Mouse (Mus musculus): Measurements from ENCODE around the gene Ggt1. TPM values are rescaled to one million over a fixed set of nuclear protein-coding genes. Genes with fewer than 3 reads are reported as not detected.

The Ggt1 gene
- polyA plus RNA-seq, 1 experiment from 2014 or later, result 1.8 TPM

Other genes starting within 250 kb of the Ggt1 start
- 3.5 and 4.1 TPM in 2 replicates for gene Adora2a, start 244.7 kb upstream of the Ggt1 start, polyA plus RNA-seq (2016; fragmentation: Nextera tagmentation; extraction: Ambion mirVana)
- gene Upb1, start 160.5 kb upstream of the Ggt1 start, polyA plus RNA-seq (2016; fragmentation: Nextera tagmentation; extraction: Ambion mirVana), result 0.10 TPM in 1 of 2 replicates, not detected in the other
- gene Snrpd3, start 44.1 kb upstream of the Ggt1 start, polyA plus RNA-seq (2016; fragmentation: Nextera tagmentation; extraction: Ambion mirVana), result 150 and 171 TPM in 2 replicates
- 25.0 and 25.1 TPM in 2 replicates for gene Gucd1, start 43.6 kb upstream of the Ggt1 start, polyA plus RNA-seq (2016; fragmentation: Nextera tagmentation; extraction: Ambion mirVana)
- 11.8 and 16.7 TPM in 2 replicates for gene Lrrc75b, start 1.3 kb upstream of the Ggt1 start, polyA plus RNA-seq (2016; fragmentation: Nextera tagmentation; extraction: Ambion mirVana)
- 1.1 and 1.6 TPM in 2 replicates for gene Ggt5, start 27.7 kb downstream of the Ggt1 start, polyA plus RNA-seq (2016; fragmentation: Nextera tagmentation; extraction: Ambion mirVana)
- gene Susd2, start 82.4 kb downstream of the Ggt1 start, polyA plus RNA-seq (2016; fragmentation: Nextera tagmentation; extraction: Ambion mirVana), result 3.2 and 3.6 TPM in 2 replicates
- gene Cabin1, start 202.7 kb downstream of the Ggt1 start, polyA plus RNA-seq (2016; fragmentation: Nextera tagmentation; extraction: Ambion mirVana), result 37.2 and 42.4 TPM in 2 replicates
- 91.8 and 95.6 TPM in 2 replicates for gene Ddt, start 211.8 kb downstream of the Ggt1 start, polyA plus RNA-seq (2016; fragmentation: Nextera tagmentation; extraction: Ambion mirVana)
- gene Gm20441, start 219.3 kb downstream of the Ggt1 start, polyA plus RNA-seq (2016; fragmentation: Nextera tagmentation; extraction: Ambion mirVana), result not detected in 2 replicates
- 1.8 and 2.4 TPM in 2 replicates for gene Gstt3, start 219.8 kb downstream of the Ggt1 start, polyA plus RNA-seq (2016; fragmentation: Nextera tagmentation; extraction: Ambion mirVana)
- 2.1 and 4.2 TPM in 2 replicates for gene Gstt1, start 237.0 kb downstream of the Ggt1 start, polyA plus RNA-seq (2016; fragmentation: Nextera tagmentation; extraction: Ambion mirVana)

All from neural tube, embryonic 12.5 days (tissue).